In genomic region chr17:83983837-83984388, GRCm38 (mm10) we compare ENCODE assay signal across 8 mouse cellular contexts.
A peak's percentile ranks its signal among the peaks of the same experiment; 100 is the strongest.
DNase-seq lines count a peak whose midpoint lies in the region; ATAC-seq and TF ChIP-seq lines count a peak whose summit lies in the region.

No protein-coding gene starts in this region.

- H3K27ac ChIP-seq in heart, embryonic 11.5 days (ENCODE audit: low read depth, low read length): 0 out of 2 replicates have a peak overlapping the region, but pooled peaks have one; percentile 18
- H3K27ac ChIP-seq in lung, embryonic 16.5 days (ENCODE audit: low read length): peak overlapping the region; percentile 99
- peak overlapping the region; percentile 55 for H3K27ac ChIP-seq in hindbrain, embryonic 14.5 days
- peak overlapping the region; percentile 87 for H3K27ac ChIP-seq in stomach, embryonic 15.5 days

- H3K4me1 ChIP-seq in heart, embryonic 11.5 days (ENCODE audit: control insufficient read depth, insufficient read depth, low read length): peaks cover 22% of the 10 kb centered on the region
- H3K4me1 ChIP-seq in lung, embryonic 16.5 days (replicated peaks; ENCODE audit: control insufficient read depth, insufficient read depth, low read length): peaks cover 84% of the 10 kb centered on the region
- peaks cover 28% of the 10 kb centered on the region for H3K4me1 ChIP-seq in lung, adult 2 months (ENCODE audit: control insufficient read depth, insufficient read depth, low read length)
- H3K4me1 ChIP-seq in hindbrain, embryonic 14.5 days (replicated peaks; ENCODE audit: control insufficient read depth, insufficient read depth, low read length): 0 out of 2 replicates have a peak, but pooled peaks cover 13% of the 10 kb centered on the region
- H3K4me1 ChIP-seq in stomach, embryonic 15.5 days: peaks cover 49% of the 10 kb centered on the region

- no peak for ATAC-seq in heart, embryonic 11.5 days (replicated peaks; ENCODE audit: insufficient number of reproducible peaks, low FRiP score, low TSS enrichment)
- peak; percentile 12 for ATAC-seq in lung, embryonic 16.5 days (ENCODE audit: low read depth)
- no peak for ATAC-seq in hindbrain, embryonic 14.5 days (ENCODE audit: low FRiP score)
- ATAC-seq in stomach, embryonic 15.5 days (ENCODE audit: insufficient read depth, low FRiP score, low read depth): 0 out of 2 replicates have a peak, but pooled peaks have one; percentile 2

- no peak overlapping the region for H3K4me2 ChIP-seq in heart, embryonic 11.5 days
- H3K4me2 ChIP-seq in lung, embryonic 16.5 days (ENCODE audit: low read depth, low read length): no peak overlapping the region
- no peak overlapping the region for H3K4me2 ChIP-seq in hindbrain, embryonic 14.5 days (replicated peaks)
- H3K4me2 ChIP-seq in stomach, embryonic 15.5 days: no peak overlapping the region

- WGBS in heart, embryonic 11.5 days (ENCODE audit: insufficient replicate concordance): 87% methylated on average over 9 of the region's 9 CpGs
- 79% methylated on average over 9 of the region's 9 CpGs for WGBS in lung, embryonic 16.5 days
- 86% methylated on average over 9 of the region's 9 CpGs for WGBS in lung, adult 2 months
- WGBS in hindbrain, embryonic 14.5 days: 89% methylated on average over 9 of the region's 9 CpGs
- 80% methylated on average over 9 of the region's 9 CpGs for WGBS in stomach, embryonic 15.5 days

- intact Hi-C loops in heart, postnatal 36 days (cut with DNase I): loop anchor here (2.0 kb wide), 1 partner anchor 67 kb away; no protein-coding TSS in a partner anchor

- H3K9ac ChIP-seq in heart, embryonic 11.5 days (ENCODE audit: low read depth, low read length): no peak overlapping the region
- H3K9ac ChIP-seq in lung, embryonic 16.5 days (ENCODE audit: low read length): 0 out of 2 replicates have a peak overlapping the region, but pooled peaks have one; percentile 9
- H3K9ac ChIP-seq in hindbrain, embryonic 14.5 days: no peak overlapping the region
- H3K9ac ChIP-seq in stomach, embryonic 15.5 days: no peak overlapping the region

- DNase-seq in heart, postnatal 36 days: no peak
- no peak for DNase-seq in lung, adult 2 months
- DNase-seq in hindbrain, embryonic 14.5 days (ENCODE audit: low spot score): no peak
- DNase-seq in urinary bladder, postnatal 14 days (ENCODE audit: low spot score): no peak
- no peak for DNase-seq in frontal cortex, postnatal 36 days (ENCODE audit: low spot score in 2 of 2)

- no peak for TF ChIP-seq CTCF in lung, adult 2 months (IDR thresholded peaks at IDR 0.05; ENCODE audit: insufficient read depth, low read length)

- no peaks in the 10 kb centered on the region for H3K27me3 ChIP-seq in heart, embryonic 11.5 days (ENCODE audit: control insufficient read depth, insufficient read depth, low read length)
- H3K27me3 ChIP-seq in lung, embryonic 16.5 days (ENCODE audit: control insufficient read depth, insufficient read depth, low read depth, low read length): no peaks in the 10 kb centered on the region
- H3K27me3 ChIP-seq in hindbrain, embryonic 14.5 days (ENCODE audit: control insufficient read depth, insufficient read depth, low read length): no peaks in the 10 kb centered on the region
- H3K27me3 ChIP-seq in stomach, embryonic 15.5 days (replicated peaks): no peaks in the 10 kb centered on the region

- no peak overlapping the region for H3K4me3 ChIP-seq in heart, embryonic 11.5 days (ENCODE audit: low read depth, low read length)
- H3K4me3 ChIP-seq in lung, embryonic 16.5 days (ENCODE audit: low read length): no peak overlapping the region
- H3K4me3 ChIP-seq in lung, adult 2 months (replicated peaks; ENCODE audit: extremely low read depth, low read depth, low read length): no peak overlapping the region
- no peak overlapping the region for H3K4me3 ChIP-seq in hindbrain, embryonic 14.5 days (replicated peaks; ENCODE audit: low read length)
- H3K4me3 ChIP-seq in stomach, embryonic 15.5 days (replicated peaks): no peak overlapping the region

- no peaks in the 10 kb centered on the region for H3K9me3 ChIP-seq in heart, embryonic 11.5 days (replicated peaks; ENCODE audit: control insufficient read depth, low read length)
- no peaks in the 10 kb centered on the region for H3K9me3 ChIP-seq in lung, embryonic 16.5 days (ENCODE audit: control insufficient read depth, low read length)
- H3K9me3 ChIP-seq in hindbrain, embryonic 14.5 days (ENCODE audit: control insufficient read depth, low read length): no peaks in the 10 kb centered on the region
- H3K9me3 ChIP-seq in stomach, embryonic 15.5 days: no peaks in the 10 kb centered on the region

- H3K36me3 ChIP-seq in heart, embryonic 11.5 days (ENCODE audit: control insufficient read depth, insufficient read depth, low read length): no peaks in the 10 kb centered on the region
- no peaks in the 10 kb centered on the region for H3K36me3 ChIP-seq in lung, embryonic 16.5 days (ENCODE audit: control insufficient read depth, insufficient read depth, low read length)
- no peaks in the 10 kb centered on the region for H3K36me3 ChIP-seq in hindbrain, embryonic 14.5 days (replicated peaks; ENCODE audit: control insufficient read depth, insufficient read depth)
- H3K36me3 ChIP-seq in stomach, embryonic 15.5 days: no peaks in the 10 kb centered on the region

- no peak for TF ChIP-seq POLR2A in lung, adult 2 months (IDR thresholded peaks at IDR 0.05; ENCODE audit: borderline replicate concordance, extremely low read depth, low read depth, low read length)

Comparison
In these comparisons a context has a peak if more than half of its experiments do, and no peak if none do; other contexts are left out.
1. ATAC-seq: peak in lung, embryonic 16.5 days (single experiment) and stomach, embryonic 15.5 days (single experiment); none in heart, embryonic 11.5 days (single experiment) and hindbrain, embryonic 14.5 days (single experiment).
2. H3K27ac ChIP-seq: peak in every context shown above with its lines; median percentile 99 in lung, embryonic 16.5 days; 87 in stomach, embryonic 15.5 days; 55 in hindbrain, embryonic 14.5 days; 18 in heart, embryonic 11.5 days.